Mouse (Mus musculus) ES-E14 (cell line): Measurements from ENCODE around the gene Tbc1d4.

Experiments
- MAFK ChIP-seq: IDR thresholded peaks from 2 replicates; pipeline ENCODE4 v1.6.1; 2014; ENCODE audit warnings: mild to moderate bottlenecking, low read depth, low read length, inconsistent platforms; ENCODE audit not compliant: insufficient read depth
- ZNF384 ChIP-seq: IDR thresholded peaks from 2 replicates; pipeline ENCODE4 v1.6.1; 2012; ENCODE audit warnings: low read depth, low read length, inconsistent platforms

DNA sequence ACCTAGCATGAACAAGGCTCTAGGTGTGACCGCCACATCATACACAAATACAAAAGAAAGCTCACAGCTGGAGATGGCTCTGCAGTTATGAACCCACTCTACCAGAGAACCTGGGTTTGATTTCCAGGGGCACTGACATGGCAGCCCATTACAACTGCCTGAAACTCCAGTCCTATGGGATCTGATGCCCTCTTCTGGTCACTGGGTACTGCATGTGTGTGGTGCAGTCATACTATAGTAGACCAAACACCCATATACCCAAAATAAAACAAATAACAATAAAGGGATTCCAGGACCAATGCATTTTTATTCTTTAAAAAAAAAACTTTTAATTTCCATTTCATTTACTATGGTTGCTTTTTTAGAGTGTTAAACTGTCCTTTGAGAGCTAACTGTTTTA, 26.8 kb upstream of the Tbc1d4 start:
- TF ChIP-seq ZNF384 (no peak), MAFK (no peak)
